Comparison of ENCODE assay signal across 7 mouse cellular contexts in the genomic region with DNA sequence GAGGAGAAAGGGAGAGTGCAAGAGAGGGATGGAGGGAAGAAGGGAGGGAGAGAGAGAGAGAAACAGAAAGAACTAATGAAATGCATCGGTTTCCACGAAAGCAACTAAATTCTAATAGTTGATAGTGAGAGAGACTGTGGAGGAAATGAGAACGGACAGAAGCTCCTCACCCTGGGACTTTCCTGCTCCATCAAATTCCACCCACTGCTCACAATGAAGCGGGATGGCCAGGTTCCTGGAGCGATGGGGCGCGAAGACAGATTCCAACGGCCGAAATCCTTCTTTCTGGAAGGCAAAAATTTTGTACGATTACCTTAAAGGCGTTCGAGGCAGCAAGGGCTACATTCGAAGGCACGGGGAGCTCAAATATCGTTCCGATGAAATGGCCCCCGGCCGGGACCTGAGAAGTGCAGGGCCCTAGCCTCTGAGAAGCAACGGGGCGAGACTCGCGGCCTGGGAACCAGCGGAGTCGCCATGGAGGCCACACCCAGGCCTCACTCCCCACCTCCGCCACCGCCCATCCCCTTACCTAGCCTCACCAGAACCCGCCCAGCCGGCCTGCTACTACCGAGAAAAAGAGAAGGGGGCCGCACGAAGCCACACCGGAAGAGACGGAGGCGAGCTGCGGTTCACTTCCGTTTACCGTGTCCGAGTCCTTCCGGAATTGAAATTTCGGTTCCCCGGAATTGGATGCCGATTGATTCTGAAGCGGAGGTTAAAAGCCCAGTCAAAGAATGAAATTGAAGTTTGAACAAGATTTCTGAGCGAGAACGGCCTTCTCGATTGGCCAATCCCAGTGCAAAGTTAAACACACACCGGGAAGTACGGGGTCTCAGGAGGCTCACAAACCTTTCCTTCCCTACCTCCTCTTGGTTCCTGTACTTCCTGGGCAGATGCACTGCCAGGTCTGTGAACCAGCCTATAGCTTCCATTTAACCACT. TPM values are rescaled to one million over a fixed set of nuclear protein-coding genes. Genes with fewer than 3 reads are reported as not detected.
DNase-seq lines count a peak whose midpoint lies in the region; ATAC-seq lines count a peak whose summit lies in the region.

A gene (minus strand): TSS at position 786 of the 941 bp plus-strand sequence.

- peak within 1 kb of the TSS; percentile 63 for H3K4me2 ChIP-seq in intestine, embryonic 15.5 days (replicated peaks)

- H3K27me3 ChIP-seq in intestine, embryonic 15.5 days (replicated peaks) = no peaks in the 10 kb centered on the region
- no peaks in the 10 kb centered on the region for H3K27me3 ChIP-seq in midbrain, embryonic 10.5 days (ENCODE audit: low read depth, poor library complexity, severe bottlenecking)

- no peaks in the 10 kb centered on the region; the same call in 1 of the 2 replicates for H3K4me1 ChIP-seq in intestine, embryonic 15.5 days (replicated peaks)
- peaks cover 16% of the 10 kb centered on the region for H3K4me1 ChIP-seq in midbrain, embryonic 10.5 days

- H3K27ac ChIP-seq in intestine, embryonic 15.5 days = peak within 1 kb of the TSS; percentile 90
- peak within 1 kb of the TSS; percentile 94 for H3K27ac ChIP-seq in midbrain, embryonic 10.5 days (replicated peaks)

- H3K4me3 ChIP-seq in intestine, embryonic 15.5 days (replicated peaks) = peak within 1 kb of the TSS; percentile 60
- H3K4me3 ChIP-seq in midbrain, embryonic 10.5 days = peak within 1 kb of the TSS; percentile 86

- no peaks in the 10 kb centered on the region for H3K9me3 ChIP-seq in intestine, embryonic 15.5 days
- no peaks in the 10 kb centered on the region for H3K9me3 ChIP-seq in midbrain, embryonic 10.5 days (replicated peaks)

- peak within 1 kb of the TSS; percentile 74 for H3K9ac ChIP-seq in intestine, embryonic 15.5 days

- peak; percentile 84 for DNase-seq in adrenal gland, adult 2 months
- DNase-seq in embryo, embryonic 11.5 days (ENCODE audit: low read depth, low spot score) = peak; percentile 43
- DNase-seq in gastrocnemius, postnatal 36 days = peak; percentile 50 to 66
- peak; percentile 83 to 91 for DNase-seq in left cerebral cortex, postnatal 25 days (ENCODE audit: low spot score in 2 of 2)
- peak; percentile 78 for DNase-seq in midbrain, embryonic 10.5 days (ENCODE audit: low spot score)
- DNase-seq in right cerebral cortex, postnatal 4 days = peak; percentile 70

- peak; percentile 97 for ATAC-seq in intestine, embryonic 15.5 days

- no peaks in the 10 kb centered on the region for H3K36me3 ChIP-seq in intestine, embryonic 15.5 days
- H3K36me3 ChIP-seq in midbrain, embryonic 10.5 days = peaks cover 40% of the 10 kb centered on the region

- under 1% methylated on average over 48 of the region's 48 CpGs for WGBS in intestine, embryonic 15.5 days
- WGBS in midbrain, embryonic 10.5 days = under 1% methylated on average over 48 of the region's 48 CpGs

- intact Hi-C loops in gastrocnemius, postnatal 36 days (cut with DNase I) = loop anchor here (10.0 kb wide), 3 partner anchors 145 to 1615 kb away; a partner anchor contains a TSS
- intact Hi-C loops in left cerebral cortex, postnatal 25 days (cut with DNase I) = loop anchor here (5.0 to 10.0 kb wide), 3 partner anchors 123 to 385 kb away; a partner anchor contains a TSS

RNA-seq across cellular contexts. Expression of the gene that starts here (rescaled TPM):
- 10 to 100 TPM; 15.5 to 18.1 TPM for total RNA-seq in adrenal gland, adult 2 months (2021)
- polyA plus RNA-seq in adrenal gland, adult 2 months (2012; rRNA removed) = 0.49 and 0.58 TPM in 2 replicates
- total RNA-seq in gastrocnemius, postnatal 36 days (2021) = 1 to 10 TPM; 7.6 to 9.4 TPM
- polyA plus RNA-seq in intestine, embryonic 15.5 days (2015; fragmentation: Nextera tagmentation; extraction: Ambion mirVana) = 11.9 and 14.7 TPM in 2 replicates
- total RNA-seq in left cerebral cortex, postnatal 25 days (2021) = 10 to 100 TPM; 23.6 to 25.7 TPM
- polyA plus RNA-seq in midbrain, embryonic 10.5 days (2016; fragmentation: Nextera tagmentation; extraction: Ambion mirVana) = 20.5 and 23.3 TPM in 2 replicates

Comparison
In these comparisons a context has a peak if more than half of its experiments do, and no peak if none do; other contexts are left out.
1. Peak in every context shown above with its lines: DNase-seq, ATAC-seq, H3K4me3 ChIP-seq and H3K27ac ChIP-seq.